Mouse (Mus musculus) ES-Bruce4 (cell line): Measurements from ENCODE around the gene Nat8. TPM values are rescaled to one million over a fixed set of nuclear protein-coding genes. Genes with fewer than 3 reads are reported as not detected.
A peak's percentile ranks its signal among the peaks of the same experiment; 100 is the strongest.
"Not testable (repeated sequence)": the region's sequence is repeated elsewhere in the genome, so short reads cannot be mapped to it uniquely, and the experiment has no call there.

Source experiments
- H3K27ac ChIP-seq: 2 replicates; pipeline ENCODE4 v1.5.1; 2012; ENCODE audit warnings: low read length, inconsistent platforms; ENCODE audit not compliant: insufficient read depth
- H3K27me3 ChIP-seq: 2 replicates; pipeline ENCODE4 v1.6.1; 2012; ENCODE audit warnings: mild to moderate bottlenecking, low read length, inconsistent platforms; ENCODE audit not compliant: control insufficient read depth, poor library complexity, insufficient read depth, severe bottlenecking
- H3K36me3 ChIP-seq: 2 replicates; pipeline ENCODE4 v1.6.1; 2012; ENCODE audit warnings: inconsistent platforms, mild to moderate bottlenecking, low read length, moderate library complexity; ENCODE audit not compliant: control insufficient read depth, poor library complexity, insufficient read depth, severe bottlenecking
- H3K4me1 ChIP-seq: one replicate; pipeline ENCODE4 v1.8.1; 2011; ENCODE audit warnings: low read length; ENCODE audit not compliant: control insufficient read depth, insufficient read depth
- H3K4me3 ChIP-seq: 2 replicates; pipeline ENCODE4 v1.5.1; 2011; ENCODE audit warnings: low read depth, mild to moderate bottlenecking, low read length
- H3K9ac ChIP-seq: 2 replicates; pipeline ENCODE4 v1.6.1; 2012; ENCODE audit warnings: low read depth, mild to moderate bottlenecking, inconsistent platforms; ENCODE audit not compliant: poor library complexity, severe bottlenecking
- H3K9me3 ChIP-seq: replicated peaks from 2 replicates; pipeline ENCODE4 v1.6.1; 2012; ENCODE audit warnings: mild to moderate bottlenecking, low read length, inconsistent platforms; ENCODE audit not compliant: control insufficient read depth, poor library complexity, insufficient read depth, severe bottlenecking
- CTCF ChIP-seq: IDR thresholded peaks from one replicate; pipeline ENCODE4 v1.8.1; 2011; ENCODE audit warnings: low read depth, low read length
- EP300 ChIP-seq: IDR thresholded peaks from 2 replicates; pipeline ENCODE4 v1.6.1; 2011; ENCODE audit warnings: low read depth, low read length; ENCODE audit not compliant: insufficient read depth
- POLR2A ChIP-seq: IDR thresholded peaks from one replicate; pipeline ENCODE4 v1.8.1; 2011; ENCODE audit warnings: low read length; ENCODE audit not compliant: insufficient read depth
- polyA plus RNA-seq: library from polyadenylated mRNA; stranded (reverse); fragments of >200 nt; gene quantifications from 2 replicates; pipeline ENCODE4 v1.2.4, GENCODE M21; 2011; ENCODE audit warnings: low read depth; ENCODE audit not compliant: missing spikeins, insufficient read depth, insufficient read length

Gene Nat8
- polyA plus RNA-seq, 1 experiment = not detected

GRCm38 (mm10) chr6:85838674-85839073, 6.8 kb upstream of the Nat8 start:
- Histone ChIP-seq H3K27ac (no peak overlapping the region), H3K4me3 (no peak overlapping the region), H3K27me3 (no peaks in the 10 kb centered on the region), H3K9me3 (no peaks in the 10 kb centered on the region), H3K36me3 (no peaks in the 10 kb centered on the region), H3K4me1 (no peaks in the 10 kb centered on the region), H3K9ac (no peak overlapping the region)
- no peak for TF ChIP-seq CTCF
- no peak for TF ChIP-seq EP300
- no peak for TF ChIP-seq POLR2A

GRCm38 (mm10) chr6:85837307-85837706, 5.4 kb upstream of the Nat8 start:
- H3K36me3 ChIP-seq, H3K27me3 ChIP-seq, H3K4me3 ChIP-seq, H3K4me1 ChIP-seq, H3K27ac ChIP-seq, H3K9me3 ChIP-seq, H3K9ac ChIP-seq: not testable (repeated sequence)

GRCm38 (mm10) chr6:85836827-85837226, 4.9 kb upstream of the Nat8 start:
- peak; percentile 21 for TF ChIP-seq CTCF
- H3K9me3 ChIP-seq = not testable (repeated sequence)

GRCm38 (mm10) chr6:85836098-85836497, 4.2 kb upstream of the Nat8 start:
- not testable (repeated sequence) for H3K27ac ChIP-seq, H3K9ac ChIP-seq, H3K27me3 ChIP-seq, H3K4me3 ChIP-seq, H3K9me3 ChIP-seq, H3K36me3 ChIP-seq, H3K4me1 ChIP-seq

More at GRCm38 (mm10) chr6:85836827-85837226, 4.9 kb upstream of the Nat8 start:
- not testable (repeated sequence) for H3K27me3 ChIP-seq, H3K4me3 ChIP-seq, H3K9ac ChIP-seq, H3K4me1 ChIP-seq, H3K27ac ChIP-seq, H3K36me3 ChIP-seq

GRCm38 (mm10) chr6:85835104-85835503, 3.2 kb upstream of the Nat8 start:
- not testable (repeated sequence) for H3K27me3 ChIP-seq, H3K4me1 ChIP-seq, H3K9me3 ChIP-seq, H3K9ac ChIP-seq, H3K27ac ChIP-seq, H3K36me3 ChIP-seq, H3K4me3 ChIP-seq

- not testable (repeated sequence) for H3K4me1 ChIP-seq
Observed at GRCm38 (mm10) chr6:85834504-85835100, 2.7 kb upstream of the Nat8 start.

GRCm38 (mm10) chr6:85829462-85829861, 2.4 kb downstream of the Nat8 start:
- no peaks in the 10 kb centered on the region for H3K4me1 ChIP-seq
- H3K9ac ChIP-seq = no peak overlapping the region
- H3K27ac ChIP-seq = no peak overlapping the region
- H3K4me3 ChIP-seq = no peak overlapping the region
- no peaks in the 10 kb centered on the region for H3K9me3 ChIP-seq
- TF ChIP-seq EP300 (no peak), POLR2A (no peak), CTCF (no peak)
- H3K27me3 ChIP-seq = no peaks in the 10 kb centered on the region
- no peaks in the 10 kb centered on the region for H3K36me3 ChIP-seq

More at GRCm38 (mm10) chr6:85834504-85835100, 2.7 kb upstream of the Nat8 start:
- not testable (repeated sequence) for H3K36me3 ChIP-seq, H3K4me3 ChIP-seq, H3K27ac ChIP-seq, H3K9me3 ChIP-seq, H3K9ac ChIP-seq, H3K27me3 ChIP-seq
